Mouse (Mus musculus) heart, postnatal 0 days (tissue): ENCODE results near the gene Sstr4.
A peak's percentile ranks its signal among the peaks of the same experiment; 100 is the strongest.

Experiments used
- CTCF ChIP-seq: IDR thresholded peaks from 2 replicates; pipeline ENCODE4 v1.5.1; 2016; ENCODE audit warnings: antibody characterized with exemption, control low read depth, low read depth
- EP300 ChIP-seq: IDR thresholded peaks from 2 replicates; pipeline ENCODE4 v1.6.1; 2016; ENCODE audit warnings: antibody characterized with exemption, low read depth

GRCm38 (mm10) chr2:148407870-148408760 lies 13.0 kb downstream of the Sstr4 start, which contains the start of gene Thbd:
- TF ChIP-seq CTCF = no peak
- peak; percentile 26; the same call in 1 of the 2 replicates for TF ChIP-seq EP300
